ENCODE assay signal across 7 mouse cellular contexts in genomic region chr17:83985916-83986578, GRCm38 (mm10).
DNase-seq lines count a peak whose midpoint lies in the region; ATAC-seq lines count a peak whose summit lies in the region.

No protein-coding gene starts in this region.

- no peak for ATAC-seq in heart, embryonic 12.5 days (ENCODE audit: insufficient number of reproducible peaks, low FRiP score)
- ATAC-seq in liver, embryonic 15.5 days (ENCODE audit: insufficient read depth): no peak

- H3K9ac ChIP-seq in heart, embryonic 12.5 days: no peak overlapping the region; the same call in 1 of the 2 replicates
- H3K9ac ChIP-seq in liver, embryonic 15.5 days: no peak overlapping the region

- H3K4me2 ChIP-seq in heart, embryonic 12.5 days: no peak overlapping the region
- H3K4me2 ChIP-seq in liver, embryonic 15.5 days: no peak overlapping the region

- no peaks in the 10 kb centered on the region for H3K9me3 ChIP-seq in heart, embryonic 12.5 days (replicated peaks)
- H3K9me3 ChIP-seq in liver, embryonic 15.5 days (replicated peaks): no peaks in the 10 kb centered on the region

- no peaks in the 10 kb centered on the region for H3K36me3 ChIP-seq in heart, embryonic 12.5 days
- no peaks in the 10 kb centered on the region for H3K36me3 ChIP-seq in liver, embryonic 15.5 days (replicated peaks)

- WGBS in heart, embryonic 12.5 days: 44% methylated on average over 15 of the region's 15 CpGs
- 39% methylated on average over 15 of the region's 15 CpGs for WGBS in liver, embryonic 15.5 days (ENCODE audit: insufficient replicate concordance)

- H3K4me3 ChIP-seq in heart, embryonic 12.5 days: no peak overlapping the region
- H3K4me3 ChIP-seq in liver, embryonic 15.5 days (replicated peaks): no peak overlapping the region

- H3K27me3 ChIP-seq in heart, embryonic 12.5 days (replicated peaks): no peaks in the 10 kb centered on the region
- H3K27me3 ChIP-seq in liver, embryonic 15.5 days: no peaks in the 10 kb centered on the region

- peak overlapping the region; percentile 50 for H3K27ac ChIP-seq in heart, embryonic 12.5 days (ENCODE audit: poor library complexity, severe bottlenecking)
- H3K27ac ChIP-seq in liver, embryonic 15.5 days (replicated peaks): 0 out of 2 replicates have a peak overlapping the region, but pooled peaks have one; percentile 9

- DNase-seq in 416B (ENCODE audit: low read depth): peak; percentile 64
- peak; percentile 43 to 47 for DNase-seq in B cell, adult 2 months
- no peak for DNase-seq in frontal cortex, postnatal 25 days (ENCODE audit: low spot score in 2 of 2)
- DNase-seq in cerebellum, postnatal 10 days: no peak
- no peak for DNase-seq in adrenal gland, postnatal 4 days (ENCODE audit: low spot score in 2 of 2)

- peaks cover 67% of the 10 kb centered on the region for H3K4me1 ChIP-seq in heart, embryonic 12.5 days (replicated peaks)
- peaks cover 36% of the 10 kb centered on the region for H3K4me1 ChIP-seq in liver, embryonic 15.5 days (replicated peaks)

Comparison
In these comparisons a context has a peak if more than half of its experiments do, and no peak if none do; other contexts are left out.
1. DNase-seq: peak in 416B (single experiment) and B cell, adult 2 months (2 of 2); none in frontal cortex, postnatal 25 days (0 of 2), cerebellum, postnatal 10 days (0 of 2) and adrenal gland, postnatal 4 days (0 of 2).